Mouse (Mus musculus) G1E (cell line): ENCODE measurements around the gene Rab33b. TPM values are rescaled to one million over a fixed set of nuclear protein-coding genes. Genes with fewer than 3 reads are reported as not detected.

Experiments
- ATAC-seq: 2 replicates; pipeline ENCODE4 v1.8.0; 2016; ENCODE audit warnings: mild to moderate bottlenecking; ENCODE audit not compliant: insufficient number of reproducible peaks, poor library complexity, low FRiP score, severe bottlenecking; ENCODE audit errors: extremely low read depth
- DNase-seq: peaks from one replicate; pipeline ENCODE4 v3.0.0; 2012; ENCODE audit warnings: low spot score
- H3K27me3 ChIP-seq: 2 replicates; pipeline ENCODE4 v1.6.1; 2012; ENCODE audit warnings: mild to moderate bottlenecking, low read length, inconsistent platforms; ENCODE audit not compliant: insufficient read depth
- H3K36me3 ChIP-seq: replicated peaks from 2 replicates; pipeline ENCODE3; 2012; ENCODE audit warnings: mild to moderate bottlenecking, inconsistent platforms
- H3K4me1 ChIP-seq: 2 replicates; pipeline ENCODE4 v1.6.1; 2012; ENCODE audit warnings: low read depth, low read length, inconsistent platforms, mixed read lengths; ENCODE audit not compliant: insufficient read depth
- H3K4me3 ChIP-seq: 2 replicates; pipeline ENCODE4 v1.5.1; 2012; ENCODE audit warnings: low read depth, mild to moderate bottlenecking, inconsistent platforms, low read length, moderate library complexity, mixed read lengths
- H3K9me3 ChIP-seq: replicated peaks from 2 replicates; pipeline ENCODE4 v1.6.1; 2012; ENCODE audit warnings: inconsistent platforms
- CTCF ChIP-seq: IDR thresholded peaks from 2 replicates; pipeline ENCODE4 v1.5.1; 2012; ENCODE audit warnings: low read depth, low read length, inconsistent platforms, mixed read lengths
- GATA1 ChIP-seq: IDR thresholded peaks from 2 replicates; pipeline ENCODE4 v1.6.1; 2012; ENCODE audit warnings: borderline replicate concordance, low read length, inconsistent platforms, mixed read lengths
- GATA2 ChIP-seq: IDR thresholded peaks from 2 replicates; pipeline ENCODE4 v1.6.1; 2012; ENCODE audit warnings: low read depth, low read length, inconsistent platforms, borderline replicate concordance
- POLR2AphosphoS5 ChIP-seq: IDR thresholded peaks from 2 replicates; pipeline ENCODE4 v1.6.1; 2012; ENCODE audit warnings: low read depth, low read length, inconsistent platforms; ENCODE audit not compliant: insufficient replicate concordance
- TAL1 ChIP-seq: conservative IDR thresholded peaks from 2 replicates; pipeline ENCODE4 v1.6.1; 2012; ENCODE audit warnings: low read depth, low read length, inconsistent platforms, mixed read lengths
- polyA plus RNA-seq: library from polyadenylated mRNA; stranded (reverse); fragments of >175 nt; gene quantifications from 2 replicates; pipeline ENCODE4 v1.2.3, GENCODE M21; 2012
- total RNA-seq, 2 experiments: library from RNA; stranded (forward) in 1 of 2; stranded (reverse) in 1 of 2; fragments of 200-1000 nt in 1 of 2; fragments of >200 nt in 1 of 2; fragmentation: Nextera tagmentation in 1 of 2; gene quantifications; 2 replicates each; pipeline ENCODE4 v1.2.3; 2014 to 2017

The Rab33b gene
- total and polyA plus RNA-seq, 3 experiments = 3.2 to 10.3 (median 9.5) TPM

GRCm38 (mm10) chr3:51481059-51481458, 2.7 kb upstream of the Rab33b start:
- DNase-seq (no peak), ATAC-seq (no peak)
- TF ChIP-seq TAL1 = no peak
- no peak for TF ChIP-seq POLR2AphosphoS5
- no peak for TF ChIP-seq GATA2
- TF ChIP-seq CTCF = peak; percentile 61; the same call in 1 of the 2 replicates
- no peak for TF ChIP-seq GATA1

GRCm38 (mm10) chr3:51481881-51482280, 1.8 kb upstream of the Rab33b start:
- TF ChIP-seq GATA1 (no peak), POLR2AphosphoS5 (no peak), GATA2 (no peak), CTCF (no peak), TAL1 (no peak)
- Histone ChIP-seq H3K9me3 (no peaks in the 10 kb centered on the region), H3K4me3 (no peak overlapping the region), H3K36me3 (peaks cover 10% of the 10 kb centered on the region), H3K4me1 (peaks cover 28% of the 10 kb centered on the region), H3K27me3 (no peaks in the 10 kb centered on the region)
- DNase-seq (no peak), ATAC-seq (no peak)

More at GRCm38 (mm10) chr3:51481059-51481458, 2.7 kb upstream of the Rab33b start:
- Histone ChIP-seq H3K36me3 (peaks cover 10% of the 10 kb centered on the region), H3K4me3 (no peak overlapping the region), H3K9me3 (no peaks in the 10 kb centered on the region), H3K4me1 (peaks cover 25% of the 10 kb centered on the region), H3K27me3 (no peaks in the 10 kb centered on the region)

GRCm38 (mm10) chr3:51482781-51483180, 939 bp upstream of the Rab33b start:
- Histone ChIP-seq H3K36me3 (peaks cover 13% of the 10 kb centered on the region), H3K4me1 (peaks cover 28% of the 10 kb centered on the region), H3K27me3 (no peaks in the 10 kb centered on the region), H3K4me3 (peak overlapping the region; percentile 97; the same call in 1 of the 2 replicates), H3K9me3 (no peaks in the 10 kb centered on the region)
- TF ChIP-seq GATA1 = no peak
- no peak for TF ChIP-seq TAL1
- TF ChIP-seq POLR2AphosphoS5 = no peak
- TF ChIP-seq GATA2 = no peak
- no peak for TF ChIP-seq CTCF
- DNase-seq = no peak
- no peak for ATAC-seq

GRCm38 (mm10) chr3:51484370-51484769, 650 bp downstream of the Rab33b start:
- DNase-seq = no peak
- TF ChIP-seq GATA2 (no peak), CTCF (no peak), GATA1 (no peak), TAL1 (no peak), POLR2AphosphoS5 (no peak)
- Histone ChIP-seq H3K36me3 (peaks cover 20% of the 10 kb centered on the region), H3K9me3 (no peaks in the 10 kb centered on the region), H3K4me3 (peak overlapping the region; percentile 97), H3K27me3 (no peaks in the 10 kb centered on the region), H3K4me1 (peaks cover 28% of the 10 kb centered on the region)
- ATAC-seq = no peak

- Histone ChIP-seq H3K36me3 (peaks cover 22% of the 10 kb centered on the region), H3K4me1 (peaks cover 28% of the 10 kb centered on the region), H3K4me3 (no peak overlapping the region), H3K9me3 (no peaks in the 10 kb centered on the region), H3K27me3 (no peaks in the 10 kb centered on the region)
- TF ChIP-seq CTCF (no peak), GATA2 (no peak), GATA1 (no peak), TAL1 (no peak), POLR2AphosphoS5 (no peak)
- ATAC-seq (no peak), DNase-seq (no peak)
These were observed 1.6 kb downstream of the Rab33b start for GRCm38 (mm10) chr3:51485347-51485746.

- no peaks in the 10 kb centered on the region for H3K9me3 ChIP-seq
- peaks cover 32% of the 10 kb centered on the region for H3K36me3 ChIP-seq
- peaks cover 28% of the 10 kb centered on the region for H3K4me1 ChIP-seq
- no peak overlapping the region for H3K4me3 ChIP-seq
- DNase-seq = no peak
- ATAC-seq = no peak
- H3K27me3 ChIP-seq = no peaks in the 10 kb centered on the region
- TF ChIP-seq GATA2 = no peak
- TF ChIP-seq CTCF = no peak
- no peak for TF ChIP-seq GATA1
- TF ChIP-seq POLR2AphosphoS5 = no peak
- TF ChIP-seq TAL1 = no peak
These were observed 2.9 kb downstream of the Rab33b start for GRCm38 (mm10) chr3:51486491-51487195.
